Mouse (Mus musculus): ENCODE measurements around the gene Dtx3. TPM values are rescaled to one million over a fixed set of nuclear protein-coding genes. Genes with fewer than 3 reads are reported as not detected.

Gene Dtx3
- polyA plus RNA-seq, 1 experiment from 2014 or later = 148 TPM

- H3K9me3 ChIP-seq (ENCODE audit: control insufficient read depth, low read length) = no peaks in the 10 kb centered on the region
- 86% methylated on average over 1 of the region's 1 CpGs for WGBS
- H3K4me3 ChIP-seq (ENCODE audit: low read depth, low read length) = no peak overlapping the region
- H3K9ac ChIP-seq (ENCODE audit: low read length) = no peak overlapping the region
- H3K36me3 ChIP-seq (ENCODE audit: control insufficient read depth, insufficient read depth, low read length) = peaks cover 7% of the 10 kb centered on the region; the same call in 1 of the 2 replicates
- no peak for ATAC-seq (ENCODE audit: insufficient read depth, low FRiP score, low TSS enrichment)
- DNase-seq (ENCODE audit: low spot score) = no peak
- H3K27ac ChIP-seq (ENCODE audit: low read depth, low read length) = no peak overlapping the region
- peaks cover 14% of the 10 kb centered on the region for H3K4me1 ChIP-seq (ENCODE audit: control insufficient read depth, insufficient read depth, low read length)
- no peak overlapping the region for H3K4me2 ChIP-seq (ENCODE audit: low read depth)
- H3K27me3 ChIP-seq (ENCODE audit: control insufficient read depth, insufficient read depth, low read length) = peaks cover under 1% of the 10 kb centered on the region; the same call in 1 of the 2 replicates
Measured at GRCm38 (mm10) chr10:127186451-127186850, 9.1 kb downstream of the Dtx3 start.

GRCm38 (mm10) chr10:127185506-127185905 lies 10.0 kb downstream of the Dtx3 start:
- H3K4me1 ChIP-seq (ENCODE audit: control insufficient read depth, insufficient read depth, low read length) = peaks cover 14% of the 10 kb centered on the region
- H3K27me3 ChIP-seq (ENCODE audit: control insufficient read depth, insufficient read depth, low read length) = peaks cover 8% of the 10 kb centered on the region
- H3K4me2 ChIP-seq (ENCODE audit: low read depth) = no peak overlapping the region

GRCm38 (mm10) chr10:127185101-127185500 lies 10.4 kb downstream of the Dtx3 start:
- Histone ChIP-seq H3K27me3 (ENCODE audit: control insufficient read depth, insufficient read depth, low read length) (peaks cover 12% of the 10 kb centered on the region), H3K4me3 (ENCODE audit: low read depth, low read length) (no peak overlapping the region), H3K27ac (ENCODE audit: low read depth, low read length) (no peak overlapping the region), H3K9ac (ENCODE audit: low read length) (no peak overlapping the region), H3K9me3 (ENCODE audit: control insufficient read depth, low read length) (no peaks in the 10 kb centered on the region), H3K4me2 (ENCODE audit: low read depth) (no peak overlapping the region), H3K36me3 (ENCODE audit: control insufficient read depth, insufficient read depth, low read length) (peaks cover 5% of the 10 kb centered on the region; the same call in 1 of the 2 replicates), H3K4me1 (ENCODE audit: control insufficient read depth, insufficient read depth, low read length) (peaks cover 14% of the 10 kb centered on the region)
- WGBS = 80% methylated on average over 9 of the region's 9 CpGs
- DNase-seq (ENCODE audit: low spot score) (no peak), ATAC-seq (ENCODE audit: insufficient read depth, low FRiP score, low TSS enrichment) (no peak)

More at GRCm38 (mm10) chr10:127185506-127185905, 10.0 kb downstream of the Dtx3 start:
- WGBS = 84% methylated on average over 15 of the region's 15 CpGs
- ATAC-seq (ENCODE audit: insufficient read depth, low FRiP score, low TSS enrichment) (no peak), DNase-seq (ENCODE audit: low spot score) (no peak)
- Histone ChIP-seq H3K9me3 (ENCODE audit: control insufficient read depth, low read length) (no peaks in the 10 kb centered on the region), H3K4me3 (ENCODE audit: low read depth, low read length) (no peak overlapping the region), H3K36me3 (ENCODE audit: control insufficient read depth, insufficient read depth, low read length) (peaks cover 5% of the 10 kb centered on the region; the same call in 1 of the 2 replicates), H3K9ac (ENCODE audit: low read length) (no peak overlapping the region), H3K27ac (ENCODE audit: low read depth, low read length) (no peak overlapping the region)

- H3K9ac ChIP-seq (ENCODE audit: low read length) = no peak overlapping the region
- 12% methylated on average over 20 of the region's 20 CpGs for WGBS
- H3K36me3 ChIP-seq (ENCODE audit: control insufficient read depth, insufficient read depth, low read length) = peaks cover 5% of the 10 kb centered on the region; the same call in 1 of the 2 replicates
- H3K4me3 ChIP-seq (ENCODE audit: low read depth, low read length) = no peak overlapping the region
- DNase-seq (ENCODE audit: low spot score) (no peak), ATAC-seq (ENCODE audit: insufficient read depth, low FRiP score, low TSS enrichment) (no peak)
- peaks cover 26% of the 10 kb centered on the region for H3K27me3 ChIP-seq (ENCODE audit: control insufficient read depth, insufficient read depth, low read length)
- H3K27ac ChIP-seq (ENCODE audit: low read depth, low read length) = no peak overlapping the region
- peaks cover 6% of the 10 kb centered on the region; the same call in 1 of the 2 replicates for H3K4me1 ChIP-seq (ENCODE audit: control insufficient read depth, insufficient read depth, low read length)
- H3K4me2 ChIP-seq (ENCODE audit: low read depth) = peak overlapping the region; percentile 23
- H3K9me3 ChIP-seq (ENCODE audit: control insufficient read depth, low read length) = no peaks in the 10 kb centered on the region
Measured at GRCm38 (mm10) chr10:127183759-127184158, 11.8 kb downstream of the Dtx3 start.

- WGBS = 95% methylated on average over 4 of the region's 4 CpGs
- Histone ChIP-seq H3K27me3 (ENCODE audit: control insufficient read depth, insufficient read depth, low read length) (peaks cover 35% of the 10 kb centered on the region), H3K4me2 (ENCODE audit: low read depth) (no peak overlapping the region), H3K9ac (ENCODE audit: low read length) (no peak overlapping the region), H3K4me3 (ENCODE audit: low read depth, low read length) (no peak overlapping the region), H3K4me1 (ENCODE audit: control insufficient read depth, insufficient read depth, low read length) (peaks cover 11% of the 10 kb centered on the region), H3K27ac (ENCODE audit: low read depth, low read length) (no peak overlapping the region), H3K36me3 (ENCODE audit: control insufficient read depth, insufficient read depth, low read length) (peaks cover 5% of the 10 kb centered on the region; the same call in 1 of the 2 replicates), H3K9me3 (ENCODE audit: control insufficient read depth, low read length) (no peaks in the 10 kb centered on the region)
- DNase-seq (ENCODE audit: low spot score) = no peak
- no peak for ATAC-seq (ENCODE audit: insufficient read depth, low FRiP score, low TSS enrichment)
Measured at GRCm38 (mm10) chr10:127182624-127183023, 12.9 kb downstream of the Dtx3 start.

- DNase-seq (ENCODE audit: low spot score) (no peak), ATAC-seq (ENCODE audit: insufficient read depth, low FRiP score, low TSS enrichment) (no peak)
- no peak overlapping the region for H3K27ac ChIP-seq (ENCODE audit: low read depth, low read length)
- H3K4me1 ChIP-seq (ENCODE audit: control insufficient read depth, insufficient read depth, low read length) = peaks cover 11% of the 10 kb centered on the region; the same call in 1 of the 2 replicates
- no peak overlapping the region for H3K9ac ChIP-seq (ENCODE audit: low read length)
- H3K4me3 ChIP-seq (ENCODE audit: low read depth, low read length) = no peak overlapping the region
- H3K4me2 ChIP-seq (ENCODE audit: low read depth) = no peak overlapping the region
- H3K27me3 ChIP-seq (ENCODE audit: control insufficient read depth, insufficient read depth, low read length) = peaks cover 40% of the 10 kb centered on the region
- no peaks in the 10 kb centered on the region for H3K9me3 ChIP-seq (ENCODE audit: control insufficient read depth, low read length)
- peaks cover 2% of the 10 kb centered on the region; the same call in 1 of the 2 replicates for H3K36me3 ChIP-seq (ENCODE audit: control insufficient read depth, insufficient read depth, low read length)
- WGBS = 74% methylated on average over 6 of the region's 6 CpGs
Measured at GRCm38 (mm10) chr10:127181566-127181965, 14.0 kb downstream of the Dtx3 start.

GRCm38 (mm10) chr10:127180695-127181047 lies 14.9 kb downstream of the Dtx3 start:
- Histone ChIP-seq H3K27me3 (ENCODE audit: control insufficient read depth, insufficient read depth, low read length) (peaks cover 40% of the 10 kb centered on the region), H3K27ac (ENCODE audit: low read depth, low read length) (no peak overlapping the region), H3K4me2 (ENCODE audit: low read depth) (no peak overlapping the region), H3K9ac (ENCODE audit: low read length) (no peak overlapping the region), H3K4me1 (ENCODE audit: control insufficient read depth, insufficient read depth, low read length) (peaks cover 11% of the 10 kb centered on the region; the same call in 1 of the 2 replicates), H3K9me3 (ENCODE audit: control insufficient read depth, low read length) (no peaks in the 10 kb centered on the region), H3K36me3 (ENCODE audit: control insufficient read depth, insufficient read depth, low read length) (no peaks in the 10 kb centered on the region; the same call in 1 of the 2 replicates), H3K4me3 (ENCODE audit: low read depth, low read length) (no peak overlapping the region)
- ATAC-seq (ENCODE audit: insufficient read depth, low FRiP score, low TSS enrichment) (no peak), DNase-seq (ENCODE audit: low spot score) (no peak)
- WGBS = 9% methylated on average over 3 of the region's 3 CpGs

- WGBS = 2% methylated on average over 34 of the region's 34 CpGs
Measured at GRCm38 (mm10) chr10:127179871-127180694, 15.4 kb downstream of the Dtx3 start, which contains the start of gene Slc26a10. Gene Slc26a10, minus strand, starts transcription at chr10:127180645.

More at GRCm38 (mm10) chr10:127179871-127180694, 15.4 kb downstream of the Dtx3 start, which contains the start of gene Slc26a10:
- Histone ChIP-seq H3K4me1 (ENCODE audit: control insufficient read depth, insufficient read depth, low read length) (peaks cover 11% of the 10 kb centered on the region; the same call in 1 of the 2 replicates), H3K9ac (ENCODE audit: low read length) (no peak within 1 kb of the TSS; the same call in 1 of the 2 replicates), H3K9me3 (ENCODE audit: control insufficient read depth, low read length) (no peaks in the 10 kb centered on the region), H3K27ac (ENCODE audit: low read depth, low read length) (no peak within 1 kb of the TSS), H3K36me3 (ENCODE audit: control insufficient read depth, insufficient read depth, low read length) (no peaks in the 10 kb centered on the region), H3K27me3 (ENCODE audit: control insufficient read depth, insufficient read depth, low read length) (peaks cover 40% of the 10 kb centered on the region), H3K4me2 (ENCODE audit: low read depth) (0 out of 2 replicates have a peak within 1 kb of the TSS, but pooled peaks have one; percentile 21), H3K4me3 (ENCODE audit: low read depth, low read length) (no peak within 1 kb of the TSS)
- ATAC-seq (ENCODE audit: insufficient read depth, low FRiP score, low TSS enrichment) = no peak
- no peak for DNase-seq (ENCODE audit: low spot score)
